Mouse (Mus musculus) heart, adult 2 months (tissue): Measurements from ENCODE around the gene Rab5c. TPM values are rescaled to one million over a fixed set of nuclear protein-coding genes. Genes with fewer than 3 reads are reported as not detected.

Experiments
- DNase-seq, 2 experiments: peaks; one replicate each; pipeline ENCODE4 v3.0.0; 2021
- H3K27ac ChIP-seq: fragments of 200-600 bp; 2 replicates; pipeline ENCODE4 v1.8.1; 2022
- H3K27me3 ChIP-seq: fragments of 200-500 bp; 2 replicates; pipeline ENCODE4 v1.6.1; 2012; ENCODE audit warnings: mild to moderate bottlenecking, low read length, inconsistent platforms, mixed read lengths; ENCODE audit not compliant: control insufficient read depth, insufficient read depth
- H3K36me3 ChIP-seq: fragments of 200-500 bp; 2 replicates; pipeline ENCODE4 v1.6.1; 2012; ENCODE audit warnings: low read length, inconsistent platforms; ENCODE audit not compliant: control insufficient read depth, insufficient read depth
- H3K4me1 ChIP-seq: fragments of 200-500 bp; 2 replicates; pipeline ENCODE4 v1.6.1; 2011; ENCODE audit warnings: low read length; ENCODE audit not compliant: control insufficient read depth, insufficient read depth
- H3K4me3 ChIP-seq: fragments of 200-600 bp; 2 replicates; pipeline ENCODE4 v1.8.1; 2022
- H3K79me2 ChIP-seq: fragments of 200-500 bp; replicated peaks from 2 replicates; pipeline ENCODE4 v1.6.1; 2012; ENCODE audit warnings: mild to moderate bottlenecking, inconsistent platforms, low read length, moderate library complexity, mixed read lengths; ENCODE audit not compliant: control insufficient read depth, insufficient read depth
- H3K9ac ChIP-seq: fragments of 200-500 bp; 2 replicates; pipeline ENCODE4 v1.6.1; 2012; ENCODE audit warnings: low read depth, mild to moderate bottlenecking, control low read depth, inconsistent platforms, low read length, mixed read lengths
- CTCF ChIP-seq: fragments of 200-600 bp; IDR thresholded peaks from 2 replicates; pipeline ENCODE4 v1.8.1; 2022; ENCODE audit warnings: antibody characterized with exemption, mild to moderate bottlenecking, moderate library complexity
- EP300 ChIP-seq: fragments of 200-500 bp; IDR thresholded peaks from 2 replicates; pipeline ENCODE4 v1.6.1; 2011; ENCODE audit warnings: low read depth, low read length, control low read depth; ENCODE audit not compliant: insufficient read depth
- POLR2A ChIP-seq: fragments of 200-500 bp; IDR thresholded peaks from 2 replicates; pipeline ENCODE4 v1.6.1; 2011; ENCODE audit warnings: mild to moderate bottlenecking, low read depth, low read length, control low read depth; ENCODE audit not compliant: insufficient read depth
- WGBS: fragments of 180-500 bp; shearing (Covaris S2); methylation state at CpG from one replicate; pipeline ENCODE4 v1.1.7; 2018; 5-methylcytosine and 5-hydroxymethylcytosine counted together
- intact Hi-C: fragments of 180-260 bp; cut with DNase I; formaldehyde crosslinking; loops from one replicate; pipeline ENCODE4 v1.15.1; 2025
- polyA plus RNA-seq: library from polyadenylated mRNA; depleted of rRNA; stranded (reverse); fragments of >200 nt; gene quantifications from 2 replicates; pipeline ENCODE4 v1.2.3, GENCODE M21; 2012
- total RNA-seq, 2 experiments: library from RNA; stranded (reverse); gene quantifications; 2 replicates each; pipeline ENCODE4 v1.2.3; 2021

Rab5c gene
- total and polyA plus RNA-seq, 3 experiments: 53.0 to 69.3 (median 56.3) TPM

DNA sequence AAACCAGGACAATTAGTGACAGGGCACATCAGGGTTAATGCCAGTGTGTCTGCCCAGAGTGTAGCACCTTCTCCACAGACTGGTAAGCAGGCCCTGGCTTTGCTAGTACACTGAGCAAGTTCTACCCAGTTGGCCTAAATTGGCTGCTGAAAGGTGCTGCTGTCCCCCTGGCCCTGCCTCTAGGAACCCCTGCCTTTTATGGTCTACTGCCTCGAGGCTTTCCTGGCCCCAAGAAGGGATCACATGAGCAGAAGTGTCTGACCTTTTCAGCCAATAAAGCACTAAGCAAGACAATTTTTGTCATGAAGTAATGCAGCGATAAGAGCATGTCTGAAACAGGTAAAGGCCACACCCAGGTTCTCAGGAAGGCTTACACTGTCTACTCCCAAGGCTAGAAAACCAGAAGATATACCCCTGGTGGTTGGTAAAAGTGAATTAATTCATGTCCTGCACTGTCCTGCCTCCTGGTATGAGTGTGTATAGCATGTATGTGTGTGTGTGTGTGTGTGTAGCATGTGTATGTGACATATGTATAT lies 15.5 kb downstream of the Rab5c start:
- H3K4me1 ChIP-seq: peaks cover 50% of the 10 kb centered on the region
- H3K36me3 ChIP-seq: peaks cover 45% of the 10 kb centered on the region
- H3K4me3 ChIP-seq: no peak overlapping the region
- peaks cover 6% of the 10 kb centered on the region for H3K79me2 ChIP-seq
- intact Hi-C loops: loop anchor here (10.0 kb wide), 1 partner anchor 342 kb away; no protein-coding TSS in a partner anchor
- DNase-seq: no peak
- peak overlapping the region; percentile 82 for H3K27ac ChIP-seq
- WGBS: 24% methylated on average over 2 of the region's 2 CpGs
- peak overlapping the region; percentile 59 for H3K9ac ChIP-seq
- H3K27me3 ChIP-seq: no peaks in the 10 kb centered on the region
- TF ChIP-seq CTCF: no peak
- 0 out of 2 replicates have a peak, but pooled peaks have one; percentile 1 for TF ChIP-seq EP300

DNA sequence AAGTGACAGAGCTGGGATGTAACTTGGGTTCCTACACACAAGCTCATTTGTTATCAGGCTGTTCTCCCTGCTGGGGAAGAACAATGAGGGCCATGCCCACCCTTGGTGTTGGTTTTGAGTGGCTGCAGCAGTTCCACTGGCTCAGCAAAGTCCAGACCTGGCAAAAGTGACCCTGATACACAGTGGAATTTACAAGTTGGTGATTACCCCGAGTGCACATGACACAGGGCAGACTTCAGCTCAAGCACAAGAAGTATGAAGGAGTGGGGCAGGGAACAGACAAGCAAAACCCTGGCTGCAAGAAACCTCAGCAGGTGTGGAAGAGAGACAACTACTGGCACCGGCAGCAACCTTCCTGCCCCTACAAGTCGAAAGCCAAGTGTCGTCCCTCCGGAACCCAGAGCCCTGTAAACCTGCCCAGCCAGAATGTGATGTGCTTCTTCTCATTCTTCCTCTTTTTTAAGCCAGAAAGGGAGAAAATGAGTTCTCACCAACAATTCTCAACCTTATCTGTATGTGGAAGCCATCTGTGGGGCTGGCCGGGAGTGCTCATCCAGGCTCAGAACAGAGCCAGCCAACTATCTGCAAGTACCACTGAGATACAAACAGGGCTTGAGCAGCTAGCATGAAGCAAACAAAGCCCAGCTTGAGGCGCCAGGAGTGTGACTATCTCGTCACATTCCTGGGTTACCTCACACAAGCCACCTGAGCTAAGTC lies 16.1 kb downstream of the Rab5c start:
- Histone ChIP-seq H3K36me3 (peaks cover 45% of the 10 kb centered on the region), H3K4me3 (no peak overlapping the region), H3K79me2 (peaks cover 5% of the 10 kb centered on the region), H3K27me3 (no peaks in the 10 kb centered on the region), H3K4me1 (peaks cover 49% of the 10 kb centered on the region), H3K27ac (peak overlapping the region; percentile 82), H3K9ac (peak overlapping the region; percentile 59)
- WGBS: 17% methylated on average over 8 of the region's 8 CpGs
- peak in 1 of 2 experiments; percentile 36 for DNase-seq
- TF ChIP-seq EP300: peak; percentile 31; the same call in 1 of the 2 replicates
- no peak for TF ChIP-seq CTCF
- intact Hi-C loops: loop anchor here (10.0 kb wide), 1 partner anchor 343 kb away; no protein-coding TSS in a partner anchor

DNA sequence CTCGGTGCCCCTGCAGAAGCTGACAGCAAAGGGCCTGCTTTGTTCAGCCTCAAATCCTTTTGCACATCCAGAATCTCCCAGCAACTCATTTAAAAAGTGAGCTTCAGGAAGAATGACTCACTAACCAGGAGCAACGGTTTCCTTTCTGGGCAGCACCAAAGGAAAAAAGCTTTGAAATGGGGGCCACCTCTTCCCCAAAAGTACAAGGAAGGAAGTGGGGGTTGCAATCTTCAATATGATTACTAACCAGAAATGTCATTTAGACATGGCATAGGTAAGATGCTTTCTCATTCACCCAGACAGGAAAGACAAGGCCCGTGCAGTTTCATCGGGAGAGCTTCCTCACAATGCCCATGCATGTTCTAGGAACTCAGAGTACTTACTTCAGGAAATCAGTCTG lies 16.8 kb downstream of the Rab5c start:
- Histone ChIP-seq H3K4me3 (peak overlapping the region; percentile 11; the same call in 1 of the 2 replicates), H3K36me3 (peaks cover 45% of the 10 kb centered on the region), H3K27me3 (no peaks in the 10 kb centered on the region), H3K9ac (no peak overlapping the region; the same call in 1 of the 2 replicates), H3K27ac (peak overlapping the region; percentile 82), H3K4me1 (peaks cover 49% of the 10 kb centered on the region), H3K79me2 (peaks cover 5% of the 10 kb centered on the region)
- DNase-seq: peak in 1 of 2 experiments; percentile 35
- intact Hi-C loops: loop anchor here (10.0 kb wide), 1 partner anchor 344 kb away; no protein-coding TSS in a partner anchor
- no peak for TF ChIP-seq EP300
- TF ChIP-seq CTCF: no peak
- TF ChIP-seq POLR2A: peak; percentile 39; the same call in 1 of the 2 replicates
- 24% methylated on average over 4 of the region's 4 CpGs for WGBS

DNA sequence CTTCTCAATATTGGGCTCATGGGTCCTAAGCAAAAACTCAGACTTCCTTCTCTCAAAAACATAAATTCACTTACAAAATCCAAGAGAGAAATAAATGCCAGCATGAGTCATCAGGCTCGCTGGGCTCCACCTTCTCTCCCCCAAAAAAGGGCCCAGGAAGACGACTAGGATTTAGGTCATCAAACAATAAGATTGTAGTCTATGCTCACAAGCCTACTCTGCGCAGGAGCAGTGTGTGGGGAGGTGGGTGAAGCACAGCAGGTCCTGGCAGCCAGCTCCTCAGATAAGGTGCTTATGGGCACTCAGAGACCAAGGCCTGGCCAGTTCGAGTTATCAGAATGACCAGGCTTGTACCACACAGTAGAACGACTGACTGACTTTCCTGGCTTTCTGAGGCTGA lies 17.7 kb downstream of the Rab5c start:
- H3K9ac ChIP-seq: peak overlapping the region; percentile 7
- no peak for TF ChIP-seq CTCF
- TF ChIP-seq EP300: 0 out of 2 replicates have a peak, but pooled peaks have one; percentile 20
- peaks cover 43% of the 10 kb centered on the region for H3K36me3 ChIP-seq
- 7% methylated on average over 5 of the region's 5 CpGs for WGBS
- peaks cover 5% of the 10 kb centered on the region for H3K79me2 ChIP-seq
- intact Hi-C loops: loop anchor here (10.0 kb wide), 1 partner anchor 344 kb away; no protein-coding TSS in a partner anchor
- H3K27me3 ChIP-seq: no peaks in the 10 kb centered on the region
- H3K27ac ChIP-seq: peak overlapping the region; percentile 82
- H3K4me3 ChIP-seq: no peak overlapping the region
- peak; percentile 41 to 53 for DNase-seq
- H3K4me1 ChIP-seq: peaks cover 44% of the 10 kb centered on the region

DNA sequence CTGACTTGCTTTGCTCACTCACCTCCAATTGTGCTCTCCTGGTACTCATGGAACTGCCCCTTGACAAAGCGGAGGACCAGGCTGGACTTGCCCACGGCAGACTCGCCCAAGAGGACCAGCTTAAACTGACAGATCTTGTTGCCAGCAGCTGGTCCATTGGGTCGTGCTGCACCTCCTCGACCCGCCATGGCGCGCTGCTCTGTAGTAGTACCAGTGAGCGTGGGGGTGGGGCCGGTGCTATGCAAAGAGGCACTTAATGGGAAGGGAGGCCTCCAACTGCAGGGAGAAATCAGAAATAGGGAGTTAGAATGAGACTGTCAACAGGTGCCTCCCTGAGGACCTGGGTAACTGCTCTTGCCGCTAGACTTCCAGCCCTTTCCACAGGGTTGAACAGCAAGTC lies 18.1 kb downstream of the Rab5c start:
- H3K36me3 ChIP-seq: peaks cover 40% of the 10 kb centered on the region
- DNase-seq: no peak
- H3K79me2 ChIP-seq: peaks cover 5% of the 10 kb centered on the region
- no peak for TF ChIP-seq CTCF
- TF ChIP-seq POLR2A: no peak
- TF ChIP-seq EP300: no peak
- intact Hi-C loops: loop anchor here (10.0 kb wide), 2 partner anchors 345 to 455 kb away; partner anchors contain the start of genes Ccr10, Cntnap1 and Plekhh3
- H3K4me1 ChIP-seq: peaks cover 39% of the 10 kb centered on the region
- no peaks in the 10 kb centered on the region for H3K27me3 ChIP-seq
- no peak overlapping the region for H3K4me3 ChIP-seq
- H3K27ac ChIP-seq: peak overlapping the region; percentile 82
- 72% methylated on average over 11 of the region's 11 CpGs for WGBS
- no peak overlapping the region for H3K9ac ChIP-seq

DNA sequence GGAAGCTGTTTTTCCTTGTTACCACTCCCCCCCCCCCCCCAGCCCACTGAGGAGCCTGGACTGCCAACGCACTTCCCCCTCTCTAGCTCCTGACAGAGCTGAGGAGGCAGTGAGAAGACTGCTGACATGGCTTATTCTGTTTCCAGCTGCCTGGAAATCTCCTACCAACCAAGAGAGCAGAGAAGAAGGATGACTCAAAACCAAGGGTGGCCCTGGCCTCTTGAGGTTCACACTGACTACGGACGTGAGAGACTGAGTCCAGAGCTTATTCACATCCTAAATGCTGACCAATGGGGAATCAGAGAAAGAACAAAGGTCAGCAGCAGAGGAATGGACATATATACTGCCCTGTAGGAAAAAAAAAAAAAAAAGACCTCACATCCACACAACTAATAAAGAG lies 18.7 kb downstream of the Rab5c start:
- TF ChIP-seq POLR2A (no peak), CTCF (no peak), EP300 (no peak)
- H3K4me1 ChIP-seq: peaks cover 38% of the 10 kb centered on the region
- H3K9ac ChIP-seq: no peak overlapping the region
- H3K27me3 ChIP-seq: no peaks in the 10 kb centered on the region
- DNase-seq: no peak
- peaks cover 5% of the 10 kb centered on the region for H3K79me2 ChIP-seq
- 55% methylated on average over 3 of the region's 3 CpGs for WGBS
- no peak overlapping the region for H3K4me3 ChIP-seq
- intact Hi-C loops: loop anchor here (10.0 kb wide), 1 partner anchor 455 kb away; the partner anchor contains the start of genes Ccr10, Cntnap1 and Plekhh3
- H3K36me3 ChIP-seq: peaks cover 39% of the 10 kb centered on the region
- H3K27ac ChIP-seq: peak overlapping the region; percentile 82
